Mouse (Mus musculus) heart, postnatal 25 days (tissue): ENCODE measurements at regions not wholly inside any gene's neighbourhood (a gene's known extent, or its start where the extent isn't known, plus 50 kb on each side); places are given as distances from the start of the nearest gene placed in this dataset.

ENCODE experiments used
- DNase-seq: peaks from one replicate; pipeline ENCODE4 v3.0.0; 2022; ENCODE audit warnings: low spot score
- intact Hi-C: fragments of 180-260 bp; cut with DNase I; formaldehyde crosslinking; loops from one replicate; pipeline ENCODE4 v1.15.1; 2025

DNA sequence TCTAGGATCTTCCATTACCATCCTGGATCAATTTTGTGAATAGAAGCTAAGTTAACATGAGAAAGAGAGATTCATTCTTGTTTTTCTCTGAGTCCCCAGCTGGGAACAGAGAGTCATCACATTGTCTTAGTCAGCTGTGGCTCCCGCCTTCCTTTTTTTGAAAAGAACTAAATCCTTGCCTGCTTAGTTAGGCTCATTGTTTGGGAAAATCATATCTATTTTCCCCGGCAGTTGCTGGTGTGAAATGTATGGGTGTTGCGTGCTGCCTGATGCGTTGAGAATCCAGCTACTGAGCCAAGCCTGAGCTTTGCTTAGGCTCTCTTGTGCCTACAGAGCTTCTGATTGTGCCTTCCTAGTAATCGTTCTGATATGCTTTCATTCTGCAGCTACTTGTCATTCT, 66.3 kb downstream of the Fam50b start:
- DNase-seq, result no peak
- intact Hi-C loops, result no loop called here

DNA sequence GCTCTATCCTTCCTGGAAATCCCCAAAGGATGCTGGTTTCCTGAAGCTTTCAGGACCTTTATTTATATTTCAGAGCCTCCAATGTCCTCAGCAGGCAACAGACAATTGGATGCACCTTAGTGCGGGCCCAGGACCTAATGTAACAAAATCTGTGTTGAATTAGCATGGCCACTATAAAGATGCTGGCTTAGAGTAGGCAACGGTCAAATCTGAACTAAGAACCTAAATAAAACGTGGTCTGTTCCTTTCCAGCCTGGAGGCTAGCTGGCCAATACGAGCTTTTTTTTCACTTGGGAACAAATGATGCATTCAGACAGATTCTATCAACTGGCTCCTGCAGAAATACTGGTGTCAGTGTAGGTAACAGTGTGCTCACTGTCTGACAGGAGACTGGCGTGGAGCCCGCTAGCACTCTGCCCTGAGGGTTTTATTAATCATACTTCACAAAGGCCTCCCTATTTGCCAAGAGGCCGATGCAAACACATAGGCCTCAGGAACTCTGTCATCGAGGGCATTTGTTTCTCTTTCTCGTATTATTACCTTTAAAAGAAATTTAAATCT, 68.5 kb upstream of the Prpf4b start:
- intact Hi-C loops, result no loop called here
- no peak for DNase-seq

DNA sequence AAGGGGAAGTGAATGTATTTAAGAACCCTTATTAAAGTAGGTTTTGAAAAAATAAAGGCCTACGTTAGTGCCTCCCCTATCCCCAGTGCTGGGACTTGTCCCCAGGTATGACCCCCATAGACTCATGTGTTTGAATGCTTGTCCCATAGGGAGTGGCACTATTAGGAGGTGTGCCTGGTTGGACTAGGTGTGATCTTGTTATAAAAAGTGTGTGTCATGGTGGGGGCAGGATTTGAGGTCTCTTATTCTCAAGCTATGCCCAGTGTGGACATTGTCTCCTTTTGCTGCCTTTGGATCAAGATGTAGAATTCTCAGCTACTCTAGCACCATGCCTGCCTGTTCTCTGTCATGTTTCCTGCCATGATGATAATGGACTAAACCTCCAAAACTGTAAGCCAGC, 65.6 kb upstream of the Prpf4b start:
- intact Hi-C loops, result no loop called here
- DNase-seq, result no peak

DNA sequence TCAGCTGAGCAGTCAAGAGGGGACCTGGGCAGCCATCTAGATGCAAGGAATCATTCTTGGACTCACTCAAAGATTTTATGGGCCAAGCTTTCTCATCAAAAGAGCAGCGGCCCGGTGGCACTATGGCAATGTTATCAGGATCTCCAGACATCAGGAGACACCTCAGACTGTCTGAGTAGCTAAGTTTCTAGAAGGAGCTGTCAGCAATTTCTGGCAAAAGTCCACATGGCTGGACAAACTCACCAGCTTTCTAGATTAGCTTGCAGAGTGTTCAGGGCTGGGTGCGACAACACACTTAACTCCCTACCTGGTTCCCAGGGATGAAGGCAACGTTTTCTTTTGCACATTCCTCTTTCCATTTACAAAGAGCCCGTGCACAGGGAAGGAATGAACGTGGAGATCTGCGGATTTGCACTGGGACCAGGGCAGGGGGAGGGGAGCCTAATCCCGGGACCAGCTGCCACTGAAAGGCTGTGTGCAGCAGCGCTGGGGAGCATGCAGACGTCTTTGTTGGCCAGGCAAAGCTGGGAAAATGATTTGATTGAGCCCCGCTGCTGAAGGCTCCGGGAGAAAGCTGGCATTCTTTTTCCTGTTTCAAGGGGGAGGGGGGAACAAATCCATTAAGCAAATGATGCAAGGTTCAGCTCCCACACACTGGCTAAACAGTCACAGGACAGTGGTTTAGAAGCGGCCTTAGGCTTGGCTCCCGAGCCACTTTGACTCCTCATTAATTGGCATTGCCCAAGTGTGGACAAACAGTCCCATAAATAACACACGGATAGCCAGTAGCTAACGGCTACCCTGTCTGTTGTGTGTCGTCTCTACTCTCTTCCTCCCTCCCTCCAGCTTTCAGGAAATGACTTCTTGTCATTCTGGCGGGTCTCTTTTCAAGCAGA, 60.7 kb upstream of the Prpf4b start:
- intact Hi-C loops, result loop anchor here (5.0 kb wide), 1 partner anchor 38 kb away; no protein-coding TSS in a partner anchor

DNA sequence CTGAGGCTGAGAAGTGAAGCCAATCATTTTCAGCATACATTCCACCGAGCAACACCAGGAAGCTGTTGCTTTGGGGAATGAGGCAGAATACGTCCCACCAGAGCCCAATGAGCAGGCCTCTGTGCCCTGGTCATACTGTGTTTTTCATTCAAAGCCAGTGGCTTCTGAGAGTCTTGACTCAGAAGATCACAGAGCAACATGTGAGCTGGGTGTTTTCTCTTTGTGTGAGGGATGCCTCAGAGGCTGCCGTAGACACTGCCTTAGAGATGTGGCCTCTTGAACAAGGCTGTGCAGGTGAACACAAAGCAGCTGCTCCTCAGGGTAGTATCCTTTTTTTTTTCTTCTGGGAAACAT, 60.1 kb upstream of the Prpf4b start:
- intact Hi-C loops, result no loop called here

More for the DNA sequence above, 60.7 kb upstream of the Prpf4b start:
- no peak for DNase-seq

DNA sequence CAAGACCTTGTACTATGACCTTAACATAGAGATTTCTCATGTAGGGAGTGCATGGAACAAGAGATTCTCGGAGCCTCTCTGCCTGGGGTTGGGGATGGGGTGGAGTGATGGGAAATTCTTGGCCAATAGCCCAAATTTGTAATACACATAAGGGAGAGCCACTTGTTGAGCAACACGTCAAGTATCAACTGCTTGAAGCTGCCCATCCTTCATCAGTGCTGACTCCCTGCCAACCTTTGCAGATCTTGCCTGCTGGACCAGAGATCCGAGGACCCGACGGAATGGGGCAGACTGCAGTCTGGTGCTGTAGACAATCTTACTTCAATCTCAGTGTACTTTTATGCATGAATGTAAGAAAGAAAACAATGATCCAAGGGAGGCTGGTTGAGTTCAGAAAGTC, 56.9 kb upstream of the Prpf4b start:
- DNase-seq, result no peak
- intact Hi-C loops, result no loop called here

More for the DNA sequence above, 60.1 kb upstream of the Prpf4b start:
- DNase-seq, result no peak

DNA sequence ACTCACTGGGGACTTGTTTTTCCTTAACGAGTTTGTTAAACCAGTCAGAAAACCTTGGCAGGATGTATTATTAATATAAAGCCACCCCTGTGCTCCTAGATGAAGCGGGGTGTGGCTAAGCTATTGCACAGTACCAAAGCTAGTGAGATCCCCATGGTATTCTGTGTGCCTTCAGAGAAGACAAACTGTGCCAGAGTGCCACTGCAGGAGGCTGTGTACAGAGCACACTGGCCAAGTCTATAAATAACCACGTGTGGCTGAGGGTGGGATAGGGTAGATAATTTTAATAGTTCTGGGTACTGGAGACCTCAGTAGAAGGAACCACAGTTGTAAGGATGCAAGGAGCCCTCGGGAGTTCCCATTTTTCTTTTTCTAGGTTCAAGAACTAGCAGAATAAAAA, 54.7 kb upstream of the Prpf4b start:
- intact Hi-C loops, result no loop called here
- DNase-seq, result no peak

DNA sequence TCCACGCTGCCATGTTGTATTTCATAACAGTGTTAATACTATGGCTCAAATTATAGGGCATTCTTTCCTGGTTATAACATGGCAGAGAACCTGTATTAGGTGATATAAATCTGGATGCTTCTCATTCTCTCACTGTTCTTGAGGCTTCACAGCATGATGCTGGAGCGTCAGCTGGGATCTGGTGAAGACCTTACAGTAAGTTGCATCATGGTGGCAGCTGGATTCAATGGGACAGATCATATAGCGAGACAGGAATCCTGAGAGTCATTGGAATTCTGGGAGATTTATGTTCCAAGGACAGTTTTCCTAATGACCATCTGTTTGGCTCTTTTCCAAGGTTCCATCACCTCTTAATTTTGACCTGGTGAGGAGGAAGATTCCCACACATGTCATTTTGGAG, 53.2 kb upstream of the Prpf4b start:
- intact Hi-C loops, result no loop called here
- no peak for DNase-seq

DNA sequence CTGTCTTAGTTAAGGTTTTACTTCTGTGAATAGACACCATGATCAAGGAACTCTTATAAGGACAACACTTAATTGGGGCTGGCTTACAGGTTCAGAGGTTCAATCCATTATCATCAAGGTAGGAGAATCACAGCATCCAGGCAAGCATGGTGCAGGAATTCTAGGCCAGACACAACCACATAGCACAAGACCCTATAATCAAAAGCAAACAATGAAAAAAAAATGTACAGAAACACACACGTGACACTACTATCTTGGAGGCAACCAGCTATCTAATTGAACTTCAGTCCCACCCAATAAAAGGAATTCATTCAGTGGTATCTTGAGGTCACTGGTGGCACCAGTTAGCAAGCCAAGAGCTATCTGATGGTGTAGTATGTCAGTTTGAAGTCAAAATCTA, 50.9 kb upstream of the Prpf4b start:
- DNase-seq, result no peak
- intact Hi-C loops, result no loop called here
